Mouse (Mus musculus): Measurements from ENCODE around the gene Prkra.

GRCm38 (mm10) chr2:76687608-76688007, 39.8 kb upstream of the Prkra start:
- TF ChIP-seq CTCF (IDR thresholded peaks at IDR 0.05; ENCODE audit: low read depth, low read length): no peak
- TF ChIP-seq TAL1 (conservative IDR thresholded peaks at IDR 0.05; ENCODE audit: low read depth, low read length): no peak

Measured in G1E (cell line).